Mouse (Mus musculus) CH12.LX (cell line): ENCODE data around the gene Ankra2.

ENCODE experiments used
- CHD1 ChIP-seq: IDR thresholded peaks from 2 replicates; pipeline ENCODE4 v1.6.1; 2012; ENCODE audit warnings: low read depth, low read length, improper control_type of control experiment, inconsistent platforms
- POLR2A ChIP-seq: IDR thresholded peaks from 2 replicates; pipeline ENCODE4 v1.6.1; 2011; ENCODE audit warnings: low read depth, mild to moderate bottlenecking, improper control_type of control experiment, low read length

GRCm38 (mm10) chr13:98241531-98242282, 21.2 kb upstream of the Ankra2 start:
- TF ChIP-seq POLR2A = no peak
- no peak for TF ChIP-seq CHD1
